8 mouse cellular contexts compared by ENCODE assay signal in the genomic region with DNA sequence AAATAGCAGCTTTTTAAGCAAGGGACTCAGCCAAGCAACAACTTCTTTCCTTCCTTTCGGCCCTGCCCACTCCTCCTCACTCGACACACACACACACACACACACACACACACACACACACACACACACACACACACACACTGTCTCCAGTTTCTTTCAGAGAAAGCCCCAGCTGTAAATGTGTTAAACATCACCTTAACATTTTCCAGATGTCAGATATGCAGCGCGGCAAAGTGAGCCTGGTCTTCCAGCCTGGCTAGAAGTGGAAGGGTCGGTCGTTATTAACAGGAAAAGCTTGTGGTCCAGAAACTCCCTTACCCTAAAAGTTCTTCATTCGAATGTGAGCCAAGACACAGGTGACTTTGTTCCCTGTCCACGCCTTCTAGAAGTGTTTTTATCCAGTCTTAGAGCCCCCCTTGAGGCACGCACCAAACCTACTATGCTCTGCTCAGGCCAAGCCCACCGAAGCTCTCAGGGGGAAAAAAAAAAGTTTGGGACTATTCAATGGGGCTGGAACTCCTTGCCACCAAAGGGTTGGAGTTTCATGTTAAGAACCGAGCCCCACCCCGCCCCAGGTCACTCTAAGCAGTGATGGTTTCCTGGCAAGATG.
DNase-seq lines count a peak whose midpoint lies in the region; ATAC-seq and TF ChIP-seq lines count a peak whose summit lies in the region.

No protein-coding gene starts in this region.

- no peaks in the 10 kb centered on the region for H3K9me3 ChIP-seq in lung, embryonic 14.5 days (ENCODE audit: low read depth, low read length)
- no peaks in the 10 kb centered on the region for H3K9me3 ChIP-seq in forebrain, embryonic 13.5 days (replicated peaks)
- no peaks in the 10 kb centered on the region for H3K9me3 ChIP-seq in limb, embryonic 15.5 days

- WGBS in lung, embryonic 14.5 days, result 14% methylated on average over 11 of the region's 12 CpGs
- 53% methylated on average over 12 of the region's 12 CpGs for WGBS in forebrain, embryonic 13.5 days
- WGBS in limb, embryonic 15.5 days, result 17% methylated on average over 12 of the region's 12 CpGs
- WGBS in small intestine, adult 2 months, result 65% methylated on average over 12 of the region's 12 CpGs

- peak; percentile 59 for DNase-seq in lung, embryonic 14.5 days
- DNase-seq in lung, postnatal 10 days, result no peak
- DNase-seq in thymus, postnatal 10 days (ENCODE audit: low spot score in 2 of 2), result no peak
- DNase-seq in Muller cell, postnatal 12 days (ENCODE audit: inconsistent ontology term), result no peak

- H3K36me3 ChIP-seq in lung, embryonic 14.5 days (ENCODE audit: insufficient read depth), result peaks cover 16% of the 10 kb centered on the region
- H3K36me3 ChIP-seq in forebrain, embryonic 13.5 days (ENCODE audit: poor library complexity, severe bottlenecking), result no peaks in the 10 kb centered on the region
- H3K36me3 ChIP-seq in limb, embryonic 15.5 days, result 0 out of 2 replicates have a peak, but pooled peaks cover 3% of the 10 kb centered on the region
- H3K36me3 ChIP-seq in small intestine, adult 2 months (ENCODE audit: control insufficient read depth, insufficient read depth, low read length), result no peaks in the 10 kb centered on the region

- peak overlapping the region; percentile 92 for H3K27ac ChIP-seq in lung, embryonic 14.5 days (ENCODE audit: low read depth)
- H3K27ac ChIP-seq in forebrain, embryonic 13.5 days, result no peak overlapping the region
- H3K27ac ChIP-seq in limb, embryonic 15.5 days, result peak overlapping the region; percentile 88
- peak overlapping the region; percentile 84; the same call in 1 of the 2 replicates for H3K27ac ChIP-seq in small intestine, adult 2 months (ENCODE audit: insufficient read depth, low read depth, low read length)

- H3K4me2 ChIP-seq in lung, embryonic 14.5 days, result peak overlapping the region; percentile 74
- peak overlapping the region; percentile 49 for H3K4me2 ChIP-seq in forebrain, embryonic 13.5 days
- H3K4me2 ChIP-seq in limb, embryonic 15.5 days, result peak overlapping the region; percentile 40

- no peak for TF ChIP-seq POLR2A in small intestine, adult 2 months (IDR thresholded peaks at IDR 0.05; ENCODE audit: low read depth, low read length)

- peak overlapping the region; percentile 46 for H3K4me3 ChIP-seq in lung, embryonic 14.5 days (ENCODE audit: low read depth, low read length)
- no peak overlapping the region for H3K4me3 ChIP-seq in forebrain, embryonic 13.5 days
- H3K4me3 ChIP-seq in limb, embryonic 15.5 days, result peak overlapping the region; percentile 35
- peak overlapping the region; percentile 14 for H3K4me3 ChIP-seq in small intestine, adult 2 months (ENCODE audit: low read depth, low read length)

- no peak for ATAC-seq in lung, embryonic 14.5 days (ENCODE audit: insufficient read depth)
- ATAC-seq in forebrain, embryonic 13.5 days, result no peak
- no peak; the same call in 1 of the 2 replicates for ATAC-seq in limb, embryonic 15.5 days (ENCODE audit: insufficient number of reproducible peaks, low FRiP score, low TSS enrichment, low read depth)
- ATAC-seq in erythroblast, adult 5-6 weeks (replicated peaks; ENCODE audit: low FRiP score, poor library complexity, severe bottlenecking), result no peak

- no peak for TF ChIP-seq CTCF in lung, embryonic 14.5 days (IDR thresholded peaks at IDR 0.05; ENCODE audit: low read depth)
- TF ChIP-seq CTCF in small intestine, adult 2 months (IDR thresholded peaks at IDR 0.05; ENCODE audit: extremely low read depth, insufficient read length, insufficient replicate concordance, low read depth, low read length), result no peak

- H3K27me3 ChIP-seq in lung, embryonic 14.5 days (ENCODE audit: insufficient read depth, low read length), result no peaks in the 10 kb centered on the region
- H3K27me3 ChIP-seq in forebrain, embryonic 13.5 days, result no peaks in the 10 kb centered on the region
- H3K27me3 ChIP-seq in limb, embryonic 15.5 days, result no peaks in the 10 kb centered on the region
- no peaks in the 10 kb centered on the region for H3K27me3 ChIP-seq in small intestine, adult 2 months (ENCODE audit: control insufficient read depth, insufficient read depth, low read length)

- peaks cover 35% of the 10 kb centered on the region for H3K4me1 ChIP-seq in lung, embryonic 14.5 days (ENCODE audit: insufficient read depth)
- H3K4me1 ChIP-seq in forebrain, embryonic 13.5 days, result peaks cover 29% of the 10 kb centered on the region
- H3K4me1 ChIP-seq in limb, embryonic 15.5 days, result peaks cover 48% of the 10 kb centered on the region
- peaks cover 3% of the 10 kb centered on the region for H3K4me1 ChIP-seq in small intestine, adult 2 months (ENCODE audit: control insufficient read depth, insufficient read depth, insufficient read length, low read length)

- peak overlapping the region; percentile 61 for H3K9ac ChIP-seq in lung, embryonic 14.5 days
- H3K9ac ChIP-seq in forebrain, embryonic 13.5 days, result no peak overlapping the region
- H3K9ac ChIP-seq in limb, embryonic 15.5 days, result no peak overlapping the region
